Mouse (Mus musculus): ENCODE measurements at regions not wholly inside any gene's neighbourhood (a gene's known extent, or its start where the extent isn't known, plus 50 kb on each side); places are given as distances from the start of the nearest gene placed in this dataset.

- Histone ChIP-seq H3K4me3 (replicated peaks; ENCODE audit: low read length) (no peak overlapping the region), H3K27me3 (ENCODE audit: insufficient read depth, low read length) (no peaks in the 10 kb centered on the region), H3K4me1 (replicated peaks; ENCODE audit: low read depth, low read length) (peaks cover 28% of the 10 kb centered on the region), H3K36me3 (ENCODE audit: insufficient read depth, low read length) (no peaks in the 10 kb centered on the region), H3K9me3 (ENCODE audit: low read length) (no peaks in the 10 kb centered on the region)
- TF ChIP-seq NANOG (IDR thresholded peaks at IDR 0.05; ENCODE audit: borderline replicate concordance, low read length) (no peak), CTCF (conservative IDR thresholded peaks at IDR 0.05; ENCODE audit: low read length) (peak; percentile 46), POU5F1 (IDR thresholded peaks at IDR 0.05; ENCODE audit: borderline replicate concordance, low read length) (no peak)
Observed at GRCm38 (mm10) chr1:186241112-186241511, 124.0 kb upstream of the Lyplal1 start.

GRCm38 (mm10) chr1:186237556-186237955 is 120.4 kb upstream of the Lyplal1 start:
- no peaks in the 10 kb centered on the region for H3K36me3 ChIP-seq (ENCODE audit: insufficient read depth, low read length)

GRCm38 (mm10) chr1:186236267-186237020 is 119.3 kb upstream of the Lyplal1 start:
- Histone ChIP-seq H3K27me3 (ENCODE audit: insufficient read depth, low read length) (no peaks in the 10 kb centered on the region), H3K4me3 (replicated peaks; ENCODE audit: low read length) (no peak overlapping the region), H3K36me3 (ENCODE audit: insufficient read depth, low read length) (no peaks in the 10 kb centered on the region), H3K4me1 (replicated peaks; ENCODE audit: low read depth, low read length) (peaks cover 43% of the 10 kb centered on the region), H3K9me3 (ENCODE audit: low read length) (no peaks in the 10 kb centered on the region)
- TF ChIP-seq POU5F1 (IDR thresholded peaks at IDR 0.05; ENCODE audit: borderline replicate concordance, low read length), result no peak
- peak; percentile 26; the same call in 1 of the 2 replicates for TF ChIP-seq NANOG (IDR thresholded peaks at IDR 0.05; ENCODE audit: borderline replicate concordance, low read length)

More at GRCm38 (mm10) chr1:186237556-186237955, 120.4 kb upstream of the Lyplal1 start:
- Histone ChIP-seq H3K4me1 (replicated peaks; ENCODE audit: low read depth, low read length) (peaks cover 43% of the 10 kb centered on the region), H3K9me3 (ENCODE audit: low read length) (no peaks in the 10 kb centered on the region), H3K4me3 (replicated peaks; ENCODE audit: low read length) (no peak overlapping the region), H3K27me3 (ENCODE audit: insufficient read depth, low read length) (no peaks in the 10 kb centered on the region)
- TF ChIP-seq POU5F1 (IDR thresholded peaks at IDR 0.05; ENCODE audit: borderline replicate concordance, low read length), result no peak
- TF ChIP-seq NANOG (IDR thresholded peaks at IDR 0.05; ENCODE audit: borderline replicate concordance, low read length), result no peak

GRCm38 (mm10) chr1:186234536-186234935 is 117.4 kb upstream of the Lyplal1 start:
- no peaks in the 10 kb centered on the region for H3K9me3 ChIP-seq (ENCODE audit: low read length)
- H3K36me3 ChIP-seq (ENCODE audit: insufficient read depth, low read length), result no peaks in the 10 kb centered on the region
- TF ChIP-seq POU5F1 (IDR thresholded peaks at IDR 0.05; ENCODE audit: borderline replicate concordance, low read length) (no peak), CTCF (conservative IDR thresholded peaks at IDR 0.05; ENCODE audit: low read length) (no peak), NANOG (IDR thresholded peaks at IDR 0.05; ENCODE audit: borderline replicate concordance, low read length) (no peak)
- H3K27me3 ChIP-seq (ENCODE audit: insufficient read depth, low read length), result no peaks in the 10 kb centered on the region
- peaks cover 50% of the 10 kb centered on the region for H3K4me1 ChIP-seq (replicated peaks; ENCODE audit: low read depth, low read length)
- no peak overlapping the region for H3K4me3 ChIP-seq (replicated peaks; ENCODE audit: low read length)

GRCm38 (mm10) chr1:186230476-186230875 is 113.4 kb upstream of the Lyplal1 start:
- Histone ChIP-seq H3K36me3 (ENCODE audit: insufficient read depth, low read length) (no peaks in the 10 kb centered on the region), H3K4me3 (replicated peaks; ENCODE audit: low read length) (no peak overlapping the region), H3K9me3 (ENCODE audit: low read length) (no peaks in the 10 kb centered on the region), H3K4me1 (replicated peaks; ENCODE audit: low read depth, low read length) (peaks cover 19% of the 10 kb centered on the region), H3K27me3 (ENCODE audit: insufficient read depth, low read length) (no peaks in the 10 kb centered on the region)
- TF ChIP-seq POU5F1 (IDR thresholded peaks at IDR 0.05; ENCODE audit: borderline replicate concordance, low read length) (no peak), NANOG (IDR thresholded peaks at IDR 0.05; ENCODE audit: borderline replicate concordance, low read length) (no peak), CTCF (conservative IDR thresholded peaks at IDR 0.05; ENCODE audit: low read length) (no peak)

GRCm38 (mm10) chr1:186229856-186230255 is 112.7 kb upstream of the Lyplal1 start:
- no peaks in the 10 kb centered on the region for H3K36me3 ChIP-seq (ENCODE audit: insufficient read depth, low read length)
- no peaks in the 10 kb centered on the region for H3K9me3 ChIP-seq (ENCODE audit: low read length)
- no peaks in the 10 kb centered on the region for H3K27me3 ChIP-seq (ENCODE audit: insufficient read depth, low read length)
- TF ChIP-seq POU5F1 (IDR thresholded peaks at IDR 0.05; ENCODE audit: borderline replicate concordance, low read length), result no peak
- no peak for TF ChIP-seq CTCF (conservative IDR thresholded peaks at IDR 0.05; ENCODE audit: low read length)
- no peak for TF ChIP-seq NANOG (IDR thresholded peaks at IDR 0.05; ENCODE audit: borderline replicate concordance, low read length)
- H3K4me3 ChIP-seq (replicated peaks; ENCODE audit: low read length), result no peak overlapping the region
- H3K4me1 ChIP-seq (replicated peaks; ENCODE audit: low read depth, low read length), result peaks cover 12% of the 10 kb centered on the region

GRCm38 (mm10) chr1:186228396-186228795 is 111.3 kb upstream of the Lyplal1 start:
- no peak for TF ChIP-seq NANOG (IDR thresholded peaks at IDR 0.05; ENCODE audit: borderline replicate concordance, low read length)
- TF ChIP-seq POU5F1 (IDR thresholded peaks at IDR 0.05; ENCODE audit: borderline replicate concordance, low read length), result no peak
- no peak for TF ChIP-seq CTCF (conservative IDR thresholded peaks at IDR 0.05; ENCODE audit: low read length)
- H3K27me3 ChIP-seq (ENCODE audit: insufficient read depth, low read length), result no peaks in the 10 kb centered on the region
- no peaks in the 10 kb centered on the region for H3K36me3 ChIP-seq (ENCODE audit: insufficient read depth, low read length)
- no peak overlapping the region for H3K4me3 ChIP-seq (replicated peaks; ENCODE audit: low read length)
- no peaks in the 10 kb centered on the region for H3K9me3 ChIP-seq (ENCODE audit: low read length)
- H3K4me1 ChIP-seq (replicated peaks; ENCODE audit: low read depth, low read length), result peaks cover 11% of the 10 kb centered on the region

GRCm38 (mm10) chr1:186224231-186224630 is 107.1 kb upstream of the Lyplal1 start:
- no peaks in the 10 kb centered on the region for H3K9me3 ChIP-seq (ENCODE audit: low read length)
- TF ChIP-seq POU5F1 (IDR thresholded peaks at IDR 0.05; ENCODE audit: borderline replicate concordance, low read length) (no peak), NANOG (IDR thresholded peaks at IDR 0.05; ENCODE audit: borderline replicate concordance, low read length) (no peak), CTCF (conservative IDR thresholded peaks at IDR 0.05; ENCODE audit: low read length) (no peak)

GRCm38 (mm10) chr1:186223417-186223816 is 106.3 kb upstream of the Lyplal1 start:
- no peak for TF ChIP-seq POU5F1 (IDR thresholded peaks at IDR 0.05; ENCODE audit: borderline replicate concordance, low read length)
- no peak for TF ChIP-seq CTCF (conservative IDR thresholded peaks at IDR 0.05; ENCODE audit: low read length)
- TF ChIP-seq NANOG (IDR thresholded peaks at IDR 0.05; ENCODE audit: borderline replicate concordance, low read length), result peak; percentile 45; the same call in 1 of the 2 replicates
- Histone ChIP-seq H3K4me1 (replicated peaks; ENCODE audit: low read depth, low read length) (peaks cover 7% of the 10 kb centered on the region), H3K27me3 (ENCODE audit: insufficient read depth, low read length) (no peaks in the 10 kb centered on the region), H3K9me3 (ENCODE audit: low read length) (no peaks in the 10 kb centered on the region), H3K4me3 (replicated peaks; ENCODE audit: low read length) (no peak overlapping the region), H3K36me3 (ENCODE audit: insufficient read depth, low read length) (no peaks in the 10 kb centered on the region)

More at GRCm38 (mm10) chr1:186224231-186224630, 107.1 kb upstream of the Lyplal1 start:
- Histone ChIP-seq H3K4me1 (replicated peaks; ENCODE audit: low read depth, low read length) (peaks cover 7% of the 10 kb centered on the region), H3K4me3 (replicated peaks; ENCODE audit: low read length) (no peak overlapping the region), H3K36me3 (ENCODE audit: insufficient read depth, low read length) (no peaks in the 10 kb centered on the region), H3K27me3 (ENCODE audit: insufficient read depth, low read length) (no peaks in the 10 kb centered on the region)
